Mouse (Mus musculus) cortical plate, adult 2 months (tissue): Measurements from ENCODE around the gene Atl2.

ENCODE experiments used
- CTCF ChIP-seq: fragments of 200-500 bp; IDR thresholded peaks from 2 replicates; pipeline ENCODE4 v1.5.1; 2011; ENCODE audit warnings: mild to moderate bottlenecking, control low read depth, low read length; ENCODE audit not compliant: insufficient read depth; ENCODE audit errors: extremely low read depth
- POLR2A ChIP-seq: fragments of 200-500 bp; IDR thresholded peaks from 2 replicates; pipeline ENCODE4 v1.6.1; 2011; ENCODE audit warnings: mild to moderate bottlenecking, low read length, control low read depth; ENCODE audit not compliant: insufficient read depth; ENCODE audit errors: extremely low read depth

DNA sequence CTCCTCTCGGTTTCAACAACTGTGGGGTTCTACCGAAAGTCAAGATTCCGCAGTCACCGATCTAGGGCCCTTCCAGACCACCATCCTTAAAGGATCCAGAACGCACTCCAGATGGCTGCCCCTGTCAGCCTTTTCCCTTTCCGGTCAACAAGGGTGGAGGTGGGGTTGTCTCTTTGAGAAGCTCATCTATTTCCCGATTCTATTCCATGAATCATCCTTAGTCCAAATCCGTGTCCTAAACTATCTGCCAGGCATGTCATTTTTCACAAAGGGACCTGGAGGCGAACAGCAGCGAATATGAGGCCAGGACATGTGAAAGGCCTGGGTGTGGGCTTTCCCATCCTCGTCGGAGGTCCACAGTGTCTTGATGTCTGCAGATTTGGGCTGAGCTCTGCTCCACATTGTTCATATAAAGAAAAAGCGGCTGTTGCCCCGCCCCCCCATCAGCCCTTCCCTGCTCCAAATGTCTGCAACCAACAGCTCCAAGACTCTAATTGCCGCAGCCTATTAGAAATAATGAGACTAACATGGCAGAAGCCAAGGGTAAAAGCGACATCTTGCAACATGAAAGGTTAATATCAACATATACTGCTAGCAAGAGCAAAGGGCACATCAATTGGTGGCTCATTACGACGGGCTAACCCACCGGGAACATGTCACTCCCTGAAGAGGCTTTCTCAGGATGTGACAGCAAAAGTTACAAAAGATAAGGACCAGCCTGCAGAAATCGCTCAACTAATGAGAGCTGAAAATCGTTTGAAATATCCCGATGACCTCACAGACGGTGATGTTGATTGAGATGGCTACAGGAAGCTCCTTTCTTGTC lies 86.2 kb downstream of the Atl2 start:
- no peak for TF ChIP-seq CTCF
- no peak for TF ChIP-seq POLR2A
